Mouse (Mus musculus) ES-E14 (cell line): ENCODE data around the gene Slc6a18. TPM values are rescaled to one million over a fixed set of nuclear protein-coding genes. Genes with fewer than 3 reads are reported as not detected.

Experiments
- DNase-seq: peaks from one replicate; pipeline ENCODE4 v3.0.0-alpha.2; 2013; ENCODE audit warnings: low read depth, low spot score
- H3K27ac ChIP-seq: 2 replicates; pipeline ENCODE4 v1.5.1; 2012; ENCODE audit warnings: low read depth, mild to moderate bottlenecking, low read length, moderate library complexity, mixed read lengths; ENCODE audit not compliant: poor library complexity, insufficient read depth, severe bottlenecking
- H3K36me3 ChIP-seq: 2 replicates; pipeline ENCODE4 v1.6.1; 2012; ENCODE audit warnings: mild to moderate bottlenecking, low read length, moderate library complexity, mixed read lengths; ENCODE audit not compliant: control insufficient read depth, poor library complexity, insufficient read depth, severe bottlenecking
- H3K4me1 ChIP-seq, 2 experiments: fragments of 150-350 bp in 1 of 2; sonication (generic) in 1 of 2; 2 replicates each; pipeline ENCODE4 v1.6.1; 2012; ENCODE audit warnings: low read length in 2 of 2, mild to moderate bottlenecking in 1 of 2, mixed read lengths in 1 of 2; ENCODE audit not compliant: control insufficient read depth in 2 of 2, insufficient read depth in 2 of 2, poor library complexity in 1 of 2
- H3K4me3 ChIP-seq, 2 experiments: fragments of 150-350 bp in 1 of 2; sonication (generic) in 1 of 2; 2 replicates each; pipeline ENCODE4 v1.5.1; 2012; ENCODE audit warnings: low read length in 2 of 2, low read depth in 1 of 2, mild to moderate bottlenecking in 1 of 2, mixed read lengths in 1 of 2; ENCODE audit not compliant: insufficient read depth in 1 of 2, poor library complexity in 1 of 2, severe bottlenecking in 1 of 2
- H3K9ac ChIP-seq: 2 replicates; pipeline ENCODE4 v1.6.1; 2012; ENCODE audit warnings: low read depth, mild to moderate bottlenecking, low read length, mixed read lengths; ENCODE audit not compliant: poor library complexity, insufficient read depth, severe bottlenecking
- H3K9me3 ChIP-seq: fragments of 150-350 bp; sonication (generic); 2 replicates; pipeline ENCODE4 v1.6.1; 2012; ENCODE audit warnings: low read depth, mild to moderate bottlenecking, low read length; ENCODE audit not compliant: control insufficient read depth, insufficient read depth
- CHD2 ChIP-seq: IDR thresholded peaks from 2 replicates; pipeline ENCODE4 v1.6.1; 2014; ENCODE audit warnings: mild to moderate bottlenecking, low read depth, low read length, inconsistent platforms
- HCFC1 ChIP-seq: IDR thresholded peaks from 2 replicates; pipeline ENCODE4 v1.6.1; 2012; ENCODE audit warnings: low read length, inconsistent platforms, borderline replicate concordance; ENCODE audit not compliant: insufficient read depth
- MAFK ChIP-seq: IDR thresholded peaks from 2 replicates; pipeline ENCODE4 v1.6.1; 2014; ENCODE audit warnings: mild to moderate bottlenecking, low read depth, low read length, inconsistent platforms; ENCODE audit not compliant: insufficient read depth
- ZC3H11A ChIP-seq: IDR thresholded peaks from 2 replicates; pipeline ENCODE4 v1.6.1; 2012; ENCODE audit warnings: low read depth, mild to moderate bottlenecking, inconsistent platforms, low read length, borderline replicate concordance
- ZNF384 ChIP-seq: IDR thresholded peaks from 2 replicates; pipeline ENCODE4 v1.6.1; 2012; ENCODE audit warnings: low read depth, low read length, inconsistent platforms
- in situ Hi-C, 2 experiments: fragments of 600-800 bp; cut with MboI; formaldehyde crosslinking; loops; one replicate each; pipeline ENCODE4 v1.15.1; 2025; ENCODE audit warnings: low sequenced_read_pairs in 2 of 2, inconsistent platforms in 1 of 2; ENCODE audit not compliant: unreplicated experiment in 2 of 2
- total RNA-seq: library from RNA; depleted of rRNA; stranded (reverse); fragments of 300-350 nt; gene quantifications from 2 replicates; pipeline ENCODE4 v1.2.3, GENCODE M21; 2012

Gene Slc6a18
- total RNA-seq, 1 experiment = not detected

DNA sequence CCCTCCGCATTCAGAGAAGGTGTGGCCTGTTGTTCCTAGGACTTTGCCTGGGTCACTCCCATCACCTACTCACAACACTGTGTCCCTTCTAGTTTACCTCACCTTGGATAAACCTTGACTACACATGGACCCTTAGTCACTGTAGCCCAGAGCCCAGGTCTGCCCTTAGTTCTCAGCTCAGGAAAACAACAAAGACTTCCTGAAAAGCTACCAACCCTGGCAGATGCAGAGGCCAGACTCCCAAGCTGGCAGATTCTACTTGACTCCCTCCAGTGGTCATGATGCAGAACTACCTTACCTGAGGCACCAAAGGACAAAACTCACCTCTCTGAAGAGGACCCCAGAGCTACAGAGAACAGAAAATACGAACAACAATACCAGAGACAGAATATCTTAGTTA, 36.2 kb upstream of the Slc6a18 start:
- DNase-seq = no peak
- TF ChIP-seq HCFC1 (no peak), CHD2 (no peak), ZNF384 (no peak), MAFK (no peak), ZC3H11A (no peak)

GRCm38 (mm10) chr13:73713204-73713603, 35.4 kb upstream of the Slc6a18 start:
- H3K4me3 ChIP-seq = no peak overlapping the region
- no peaks in the 10 kb centered on the region for H3K4me1 ChIP-seq
- H3K9ac ChIP-seq = no peak overlapping the region
- H3K27ac ChIP-seq = no peak overlapping the region
- no peak for DNase-seq
- in situ Hi-C loops = no loop called here
- no peaks in the 10 kb centered on the region for H3K36me3 ChIP-seq
- TF ChIP-seq MAFK (no peak), ZC3H11A (no peak), ZNF384 (no peak), CHD2 (no peak), HCFC1 (no peak)
- H3K9me3 ChIP-seq = no peaks in the 10 kb centered on the region

More for the DNA sequence above, 36.2 kb upstream of the Slc6a18 start:
- no peaks in the 10 kb centered on the region for H3K4me1 ChIP-seq
- H3K4me3 ChIP-seq = no peak overlapping the region
- no peak overlapping the region for H3K27ac ChIP-seq
- H3K9ac ChIP-seq = no peak overlapping the region
- in situ Hi-C loops = no loop called here
- no peaks in the 10 kb centered on the region for H3K36me3 ChIP-seq
- H3K9me3 ChIP-seq = no peaks in the 10 kb centered on the region

GRCm38 (mm10) chr13:73712228-73712627, 34.4 kb upstream of the Slc6a18 start:
- Histone ChIP-seq H3K4me1 (no peaks in the 10 kb centered on the region), H3K9me3 (no peaks in the 10 kb centered on the region), H3K27ac (no peak overlapping the region), H3K36me3 (no peaks in the 10 kb centered on the region), H3K9ac (no peak overlapping the region), H3K4me3 (no peak overlapping the region)
- TF ChIP-seq CHD2 (no peak), HCFC1 (no peak), MAFK (no peak), ZNF384 (no peak), ZC3H11A (no peak)
- in situ Hi-C loops = no loop called here
- DNase-seq = no peak

GRCm38 (mm10) chr13:73711803-73712202, 34.0 kb upstream of the Slc6a18 start:
- H3K27ac ChIP-seq = no peak overlapping the region
- DNase-seq = no peak
- H3K9ac ChIP-seq = no peak overlapping the region
- TF ChIP-seq ZC3H11A = no peak
- TF ChIP-seq HCFC1 = no peak
- no peak for TF ChIP-seq CHD2
- no peak for TF ChIP-seq ZNF384
- no peak for TF ChIP-seq MAFK
- in situ Hi-C loops = no loop called here
- no peak overlapping the region for H3K4me3 ChIP-seq
- H3K4me1 ChIP-seq = no peaks in the 10 kb centered on the region
- no peaks in the 10 kb centered on the region for H3K9me3 ChIP-seq
- H3K36me3 ChIP-seq = no peaks in the 10 kb centered on the region

- Histone ChIP-seq H3K4me1 (no peaks in the 10 kb centered on the region), H3K27ac (no peak overlapping the region), H3K9me3 (no peaks in the 10 kb centered on the region), H3K4me3 (no peak overlapping the region), H3K36me3 (no peaks in the 10 kb centered on the region), H3K9ac (no peak overlapping the region)
- no peak for DNase-seq
- in situ Hi-C loops = no loop called here
- TF ChIP-seq CHD2 (no peak), MAFK (no peak), ZC3H11A (no peak), ZNF384 (no peak), HCFC1 (no peak)
Observed at GRCm38 (mm10) chr13:73711221-73711620, 33.4 kb upstream of the Slc6a18 start.
